Mouse (Mus musculus) liver, postnatal 0 days (tissue): Measurements from ENCODE around the gene Gal3st2b. TPM values are rescaled to one million over a fixed set of nuclear protein-coding genes. Genes with fewer than 3 reads are reported as not detected.
"Not testable (repeated sequence)": the region's sequence is repeated elsewhere in the genome, so short reads cannot be mapped to it uniquely, and the experiment has no call there.

Experiments used
- ATAC-seq: fragments of 200-750 bp; cut with Nextera tagmentation; 2 replicates; pipeline ENCODE4 v1.8.0; 2017; ENCODE audit warnings: mild to moderate bottlenecking, moderate library complexity
- DNase-seq: peaks from one replicate; pipeline ENCODE4 v3.0.0-alpha.2; 2016
- H3K27ac ChIP-seq: fragments of 300-500 bp; sonication (generic); 2 replicates; pipeline ENCODE4 v1.5.1; 2014; ENCODE audit warnings: antibody characterized with exemption, moderate library complexity, mild to moderate bottlenecking, low read depth
- H3K27me3 ChIP-seq: fragments of 300-500 bp; sonication (generic); 2 replicates; pipeline ENCODE4 v1.6.1; 2014; ENCODE audit warnings: low read length, control low read depth, mixed read lengths; ENCODE audit not compliant: insufficient read depth
- H3K36me3 ChIP-seq: fragments of 300-500 bp; sonication (generic); replicated peaks from 2 replicates; pipeline ENCODE4 v1.6.1; 2014; ENCODE audit warnings: mild to moderate bottlenecking, control low read depth, low read length, moderate library complexity, mixed read lengths; ENCODE audit not compliant: insufficient read depth
- H3K4me1 ChIP-seq: fragments of 300-500 bp; sonication (generic); 2 replicates; pipeline ENCODE4 v1.6.1; 2014; ENCODE audit warnings: antibody characterized with exemption, mild to moderate bottlenecking, control low read depth; ENCODE audit not compliant: insufficient read depth
- H3K4me2 ChIP-seq: fragments of 300-500 bp; sonication (generic); 2 replicates; pipeline ENCODE4 v1.6.1; 2014; ENCODE audit warnings: low read depth, mild to moderate bottlenecking, low read length, moderate library complexity, mixed read lengths
- H3K4me3 ChIP-seq: fragments of 300-500 bp; sonication (generic); 2 replicates; pipeline ENCODE4 v1.5.1; 2014; ENCODE audit warnings: low read depth, low read length
- H3K9ac ChIP-seq: fragments of 300-500 bp; sonication (generic); replicated peaks from 2 replicates; pipeline ENCODE4 v1.6.1; 2014; ENCODE audit warnings: mild to moderate bottlenecking, moderate library complexity
- H3K9me3 ChIP-seq: fragments of 300-500 bp; sonication (generic); 2 replicates; pipeline ENCODE4 v1.6.1; 2016; ENCODE audit warnings: mild to moderate bottlenecking, control low read depth, low read length, mixed read lengths
- CTCF ChIP-seq: sonication (generic); IDR thresholded peaks from 2 replicates; pipeline ENCODE4 v1.5.1; 2016; ENCODE audit warnings: antibody characterized with exemption, low read depth
- WGBS: fragments of 180-500 bp; shearing (Covaris S2); extraction: QIAGEN DNeasy Blood & Tissue Kit; methylation state at CpG from one replicate; pipeline ENCODE4 v1.1.7; 2014; ENCODE audit not compliant: insufficient replicate concordance; 5-methylcytosine and 5-hydroxymethylcytosine counted together
- polyA plus RNA-seq: library from polyadenylated mRNA; unstranded; fragments of >200 nt; fragmentation: Nextera tagmentation; extraction: Ambion mirVana; gene quantifications from 2 replicates; pipeline ENCODE4 v1.2.1, GENCODE M21; 2015

Gene Gal3st2b
- polyA plus RNA-seq = not detected in 2 replicates

DNA sequence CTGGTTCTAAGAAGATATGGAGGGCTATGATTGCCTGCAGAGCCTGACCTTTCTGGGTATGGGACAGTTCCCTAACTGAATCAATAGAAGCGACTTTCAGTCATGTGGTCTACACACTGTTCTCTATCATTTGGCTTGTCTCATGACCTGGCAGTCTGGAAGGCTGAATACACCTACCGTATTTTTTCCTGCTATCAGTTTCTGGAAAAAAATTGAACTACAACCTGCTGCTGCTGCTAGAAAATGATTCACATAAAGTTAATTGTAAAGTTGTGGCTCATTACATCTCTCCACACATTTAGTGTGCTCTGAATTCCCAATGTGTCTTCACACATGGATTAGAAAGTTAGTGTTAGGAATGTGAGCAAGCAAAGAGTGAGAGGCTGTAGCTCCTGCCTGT lies at the start of gene Gal3st2b:
Gene Gal3st2b, plus strand, starts transcription at position 301 of the 400 bp plus-strand sequence.
- H3K36me3 ChIP-seq, H3K9me3 ChIP-seq, H3K27ac ChIP-seq, H3K27me3 ChIP-seq, H3K4me1 ChIP-seq, H3K9ac ChIP-seq, H3K4me3 ChIP-seq, ATAC-seq, H3K4me2 ChIP-seq, DNase-seq: not testable (repeated sequence)
- WGBS = 70% methylated on average over 2 of the region's 2 CpGs

DNA sequence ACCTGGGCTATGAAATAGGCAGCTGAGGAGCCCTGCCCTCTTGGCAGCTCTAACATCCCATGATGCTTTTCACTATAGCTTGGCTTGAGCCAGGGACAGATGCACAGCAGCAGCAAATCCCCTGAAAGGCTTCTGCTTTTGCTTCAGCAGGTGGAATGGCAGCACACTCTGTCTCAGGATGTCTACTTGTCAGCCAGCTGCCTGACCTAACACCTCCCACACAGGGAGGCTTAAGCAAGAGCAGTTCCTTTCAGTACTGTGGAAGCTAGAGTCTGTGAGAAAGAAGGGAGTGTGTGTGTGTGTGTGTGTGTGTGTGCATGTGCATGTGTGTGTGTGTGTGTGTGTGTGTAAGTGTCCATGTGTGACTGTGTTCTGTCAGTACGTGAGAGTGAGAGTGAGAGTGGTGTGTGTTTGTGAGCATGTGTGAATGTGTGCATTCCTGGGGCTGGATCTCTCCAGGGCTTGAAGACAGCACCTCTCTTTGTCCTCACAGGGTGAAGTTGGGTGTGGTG lies 46.5 kb upstream of the Gal3st2b start:
- 67% methylated on average over 1 of the region's 1 CpGs for WGBS
- H3K4me2 ChIP-seq, DNase-seq, H3K27ac ChIP-seq, H3K4me1 ChIP-seq, H3K9ac ChIP-seq, H3K9me3 ChIP-seq, ATAC-seq, H3K27me3 ChIP-seq, H3K4me3 ChIP-seq, H3K36me3 ChIP-seq: not testable (repeated sequence)

DNA sequence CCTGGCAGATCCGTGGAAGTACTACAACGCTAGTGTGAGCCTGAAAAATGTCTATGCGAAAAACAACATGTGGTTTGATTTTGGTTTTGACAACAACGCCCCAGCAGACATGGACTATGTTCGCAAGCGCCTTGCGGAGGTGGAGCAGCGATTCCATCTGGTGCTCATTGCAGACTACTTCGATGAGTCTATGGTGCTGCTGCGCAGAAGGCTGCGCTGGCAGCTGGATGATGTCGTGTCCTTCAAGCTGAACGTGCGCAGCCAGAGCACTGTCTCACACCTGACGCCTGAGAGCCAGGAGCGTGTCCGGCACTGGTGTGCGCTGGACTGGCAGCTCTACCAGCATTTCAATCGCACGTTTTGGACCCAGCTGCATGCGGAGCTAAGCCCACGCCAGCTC lies 43.7 kb upstream of the Gal3st2b start:
- not testable (repeated sequence) for H3K4me1 ChIP-seq, H3K36me3 ChIP-seq, H3K9me3 ChIP-seq, H3K27me3 ChIP-seq, H3K4me3 ChIP-seq, ATAC-seq, H3K4me2 ChIP-seq, DNase-seq, H3K9ac ChIP-seq, H3K27ac ChIP-seq
- 85% methylated on average over 9 of the region's 22 CpGs for WGBS

DNA sequence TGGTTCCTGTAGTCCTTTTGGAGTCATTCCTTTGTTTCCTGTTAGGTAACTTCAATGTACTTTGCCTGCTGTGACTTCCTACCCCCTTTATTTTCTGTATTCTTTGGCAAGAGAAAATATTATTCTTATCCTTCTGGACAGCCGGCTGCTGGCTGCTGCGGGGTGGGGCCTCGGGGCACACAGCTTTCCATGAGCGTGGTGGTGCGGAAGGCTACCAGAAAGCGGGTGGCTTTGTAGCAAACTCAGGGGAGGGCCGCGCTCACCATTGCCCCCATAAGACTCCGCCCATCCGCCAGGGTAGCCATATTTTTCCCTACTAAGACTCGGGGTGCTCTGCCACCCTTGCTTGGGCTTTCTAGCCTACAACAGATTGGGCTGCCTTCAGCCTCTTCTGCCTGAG lies 36.3 kb upstream of the Gal3st2b start:
- ATAC-seq, H3K4me2 ChIP-seq, H3K9me3 ChIP-seq, H3K4me1 ChIP-seq, H3K27me3 ChIP-seq, H3K36me3 ChIP-seq, DNase-seq, H3K9ac ChIP-seq, H3K27ac ChIP-seq, H3K4me3 ChIP-seq: not testable (repeated sequence)
- WGBS = no CpG with 5 or more reads among the region's 11 CpGs

DNA sequence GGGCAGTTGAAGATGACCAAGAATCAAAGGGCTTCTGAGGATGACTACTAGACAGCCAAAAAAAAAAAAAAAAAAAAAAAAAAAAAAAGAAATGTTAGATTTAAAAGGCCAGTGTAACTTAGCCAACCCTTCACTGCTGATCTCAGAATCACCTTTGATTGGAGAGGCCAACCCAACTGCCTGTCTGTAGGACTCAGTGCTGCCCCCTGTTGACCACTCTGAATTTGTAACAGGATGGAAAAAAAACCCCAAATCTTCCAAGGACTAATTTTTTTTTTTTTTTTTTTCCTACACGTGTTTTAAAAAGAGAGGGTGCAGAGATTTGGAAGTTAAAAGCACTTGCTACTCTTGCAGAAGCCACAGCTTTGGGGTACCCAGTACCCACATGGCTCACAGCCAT lies 27.2 kb upstream of the Gal3st2b start:
- 62% methylated on average over 1 of the region's 1 CpGs for WGBS
- peak; percentile 34 for TF ChIP-seq CTCF
- not testable (repeated sequence) for H3K9ac ChIP-seq, ATAC-seq, H3K36me3 ChIP-seq, H3K4me1 ChIP-seq, H3K4me2 ChIP-seq, H3K9me3 ChIP-seq, DNase-seq, H3K27me3 ChIP-seq, H3K4me3 ChIP-seq, H3K27ac ChIP-seq

DNA sequence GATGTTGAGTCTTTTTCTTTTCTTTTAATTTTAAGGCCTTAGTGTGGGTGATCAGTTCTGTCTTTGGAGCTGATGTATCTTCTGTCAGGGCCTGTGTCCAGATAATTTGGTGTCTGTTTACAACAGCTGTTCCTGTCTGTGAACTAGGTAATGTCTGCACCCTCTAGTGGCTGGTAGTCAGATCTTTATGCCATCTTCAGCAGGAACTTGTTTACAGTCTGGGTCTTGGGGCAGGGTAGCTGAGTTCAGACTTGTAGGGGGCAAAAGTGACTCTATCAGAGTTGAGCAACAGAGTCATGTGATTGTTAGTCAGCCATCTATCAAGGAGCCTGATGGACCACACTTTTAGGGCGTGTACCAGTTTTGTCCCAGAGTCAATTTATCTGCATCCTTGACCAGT lies 20.7 kb upstream of the Gal3st2b start:
- not testable (repeated sequence) for H3K36me3 ChIP-seq, H3K4me3 ChIP-seq, DNase-seq, ATAC-seq, H3K4me2 ChIP-seq, H3K4me1 ChIP-seq, H3K27ac ChIP-seq, H3K9me3 ChIP-seq, H3K9ac ChIP-seq, H3K27me3 ChIP-seq
- no CpG with 5 or more reads among the region's 1 CpGs for WGBS

DNA sequence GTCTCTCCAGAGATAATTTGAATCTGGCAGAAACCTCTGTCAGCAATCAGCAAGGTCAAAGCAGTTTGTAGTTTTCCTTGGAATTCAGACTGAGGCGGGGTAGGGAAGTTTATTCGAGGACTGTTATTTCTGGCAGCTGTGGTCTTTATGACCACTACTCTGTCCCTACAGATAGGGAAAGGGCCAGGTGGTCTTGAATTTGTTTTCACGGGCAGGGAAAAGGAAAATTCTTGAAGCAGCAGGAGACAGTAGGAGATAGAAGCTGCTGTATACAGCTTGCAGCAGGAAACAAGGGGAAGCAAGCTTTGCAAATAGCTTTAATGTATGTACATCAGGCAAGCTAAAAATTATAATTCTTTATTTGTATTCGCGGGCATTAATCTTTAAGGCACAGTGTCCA lies 16.8 kb upstream of the Gal3st2b start:
- 68% methylated on average over 2 of the region's 5 CpGs for WGBS
- H3K4me2 ChIP-seq, H3K4me3 ChIP-seq, H3K9me3 ChIP-seq, H3K27me3 ChIP-seq, H3K27ac ChIP-seq, ATAC-seq, DNase-seq, H3K4me1 ChIP-seq, H3K36me3 ChIP-seq, H3K9ac ChIP-seq: not testable (repeated sequence)

DNA sequence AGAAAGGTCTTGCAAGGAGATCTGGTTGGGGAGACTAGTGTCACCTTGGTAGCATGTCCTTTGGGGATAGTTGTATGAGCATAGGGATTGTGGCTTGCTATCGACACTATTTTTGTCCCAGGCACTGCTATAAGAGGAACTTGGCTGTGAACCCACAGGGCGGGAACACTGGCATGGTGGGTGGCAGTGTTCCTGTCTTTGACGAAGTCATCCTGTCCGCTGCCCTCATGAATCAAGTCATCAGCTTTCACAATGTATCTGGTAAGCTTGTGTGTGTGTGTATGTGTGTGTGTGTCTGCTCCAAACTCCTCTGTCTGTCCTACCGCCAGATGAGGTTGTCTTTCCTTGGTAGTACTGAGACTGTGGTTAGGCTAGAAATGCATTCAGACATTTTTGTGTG lies 11.4 kb upstream of the Gal3st2b start:
- DNase-seq, H3K36me3 ChIP-seq, H3K9me3 ChIP-seq, H3K4me2 ChIP-seq, H3K4me3 ChIP-seq, H3K27ac ChIP-seq, H3K27me3 ChIP-seq, H3K4me1 ChIP-seq, H3K9ac ChIP-seq, ATAC-seq: not testable (repeated sequence)
- 38% methylated on average over 1 of the region's 5 CpGs for WGBS

DNA sequence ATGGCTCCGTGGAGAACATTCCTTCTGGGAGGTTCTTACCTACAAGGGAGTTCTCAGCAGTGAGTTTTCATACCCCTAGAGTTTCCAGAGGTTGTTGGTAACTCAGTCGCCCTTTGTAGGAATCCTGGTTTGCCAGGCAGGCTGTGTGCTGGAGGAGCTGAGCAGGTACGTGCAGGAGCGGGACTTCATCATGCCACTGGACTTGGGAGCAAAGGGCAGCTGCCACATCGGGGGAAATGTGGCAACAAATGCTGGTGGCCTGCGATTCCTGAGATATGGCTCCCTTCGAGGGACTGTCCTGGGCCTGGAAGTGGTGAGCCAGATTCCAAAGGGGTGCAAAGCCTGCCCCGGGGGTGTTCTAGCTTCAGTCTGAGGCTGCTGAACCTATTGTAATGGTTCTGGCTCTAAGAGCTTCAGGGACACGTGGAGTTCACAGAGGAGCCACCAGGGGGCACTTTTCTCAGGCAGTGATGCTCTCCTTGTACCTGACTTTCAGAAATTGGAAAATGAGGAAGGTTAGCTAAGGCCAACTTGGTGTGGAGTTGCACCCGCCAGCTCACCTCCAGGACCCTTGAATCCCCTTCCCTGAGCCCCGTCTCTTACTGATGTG lies 9.0 kb upstream of the Gal3st2b start:
- H3K4me1 ChIP-seq, H3K27ac ChIP-seq, H3K4me3 ChIP-seq, H3K27me3 ChIP-seq, H3K36me3 ChIP-seq, DNase-seq, H3K4me2 ChIP-seq, H3K9ac ChIP-seq, H3K9me3 ChIP-seq: not testable (repeated sequence)
- WGBS = no CpG with 5 or more reads among the region's 11 CpGs
- ATAC-seq = peak; percentile 50

DNA sequence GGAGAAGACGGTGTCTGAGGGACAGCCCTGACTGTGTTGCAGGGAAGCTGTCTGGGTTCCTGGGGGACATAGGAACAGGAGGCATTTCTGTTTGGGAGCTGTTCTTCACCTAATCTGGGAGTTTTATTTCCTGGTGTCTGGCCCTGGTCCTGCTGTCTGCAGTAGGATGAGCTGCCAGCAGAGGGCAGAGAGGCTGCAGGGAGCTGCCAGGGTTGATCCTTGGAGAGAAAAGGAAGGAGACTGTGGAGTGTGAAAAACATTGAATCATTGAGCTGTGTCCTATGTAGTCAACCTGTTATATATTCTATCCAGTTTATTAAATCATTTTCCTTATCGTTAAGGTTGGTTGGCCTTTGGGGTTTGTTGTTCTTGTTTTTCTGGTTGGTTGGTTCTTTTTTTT lies 6.2 kb upstream of the Gal3st2b start:
- not testable (repeated sequence) for DNase-seq, H3K36me3 ChIP-seq, H3K9ac ChIP-seq, H3K27ac ChIP-seq, H3K4me3 ChIP-seq, H3K9me3 ChIP-seq, ATAC-seq, H3K27me3 ChIP-seq, H3K4me1 ChIP-seq, H3K4me2 ChIP-seq
- no CpG with 5 or more reads among the region's 2 CpGs for WGBS
